Mouse (Mus musculus) MEL-GATA-1-ER (cell line): ENCODE results near the gene Podnl1.
A peak's percentile ranks its signal among the peaks of the same experiment; 100 is the strongest.

Source experiments
- DNase-seq: peaks from one replicate; pipeline ENCODE4 v3.0.0-alpha.2; 2012; ENCODE audit warnings: low read depth; ENCODE audit errors: extremely low read depth

Podnl1 gene

DNA sequence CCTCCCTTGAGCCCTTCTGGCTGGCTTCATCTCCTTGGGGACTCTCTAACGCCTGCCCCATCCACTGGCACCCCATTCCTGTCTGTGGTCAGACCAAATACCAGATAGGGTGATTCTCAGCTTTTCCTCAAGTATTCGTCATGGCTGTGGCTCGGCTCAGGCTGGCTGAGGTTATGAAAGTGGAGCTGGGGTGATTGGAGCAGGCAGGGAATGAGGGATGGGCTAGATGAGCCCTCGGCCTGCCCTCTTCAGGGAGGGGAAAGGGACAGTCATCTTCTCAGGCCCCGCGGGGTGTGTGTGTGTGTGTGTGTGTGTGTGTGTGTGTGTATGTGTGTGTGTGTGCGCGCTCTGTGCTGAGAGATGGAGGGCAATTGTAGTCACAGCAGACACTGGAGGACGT lies at the start of gene Podnl1:
Gene Podnl1 (plus strand): TSS at position 334 of the 400 bp plus-strand sequence.
- DNase-seq = no peak

DNA sequence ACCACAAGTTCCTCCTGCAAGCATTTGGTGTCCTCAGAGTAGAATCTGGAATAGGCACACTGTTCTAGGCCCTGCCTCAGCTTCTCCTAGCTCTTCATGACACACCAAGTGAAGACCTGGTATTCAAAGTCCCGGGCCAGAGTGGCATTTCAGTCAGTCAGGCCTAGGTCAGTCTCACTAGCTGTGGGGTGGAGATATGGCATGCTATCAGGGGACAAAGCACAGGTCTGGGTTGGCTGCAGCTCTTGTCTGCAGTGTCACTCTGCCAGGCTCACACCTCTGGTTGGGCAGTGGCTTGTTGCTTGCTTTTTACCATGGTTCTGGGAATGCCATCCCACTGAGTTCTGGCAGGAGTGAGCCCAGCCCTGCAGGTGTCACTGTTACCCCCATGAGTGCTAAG lies 49.4 kb upstream of the Podnl1 start:
- no peak for DNase-seq

DNA sequence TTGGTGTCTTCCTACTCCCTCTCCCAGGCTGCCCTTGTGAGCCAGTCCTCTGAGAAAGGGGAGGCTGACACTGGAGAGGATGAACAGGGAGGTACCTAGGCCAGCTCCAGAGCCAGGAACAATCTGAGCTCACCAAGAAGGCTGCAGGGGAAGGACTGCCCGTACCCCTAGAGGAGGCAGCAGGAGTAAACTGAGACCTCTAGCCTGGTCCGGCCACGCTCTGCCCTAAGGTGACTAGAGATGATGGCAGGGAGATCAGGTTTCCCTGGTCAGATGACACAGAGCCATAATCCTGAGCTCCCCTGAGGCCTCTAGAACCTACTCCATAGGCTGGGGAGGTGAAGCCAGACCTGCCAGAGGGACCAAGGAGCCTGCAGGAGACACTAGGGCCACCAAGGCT lies 48.9 kb upstream of the Podnl1 start:
- no peak for DNase-seq

DNA sequence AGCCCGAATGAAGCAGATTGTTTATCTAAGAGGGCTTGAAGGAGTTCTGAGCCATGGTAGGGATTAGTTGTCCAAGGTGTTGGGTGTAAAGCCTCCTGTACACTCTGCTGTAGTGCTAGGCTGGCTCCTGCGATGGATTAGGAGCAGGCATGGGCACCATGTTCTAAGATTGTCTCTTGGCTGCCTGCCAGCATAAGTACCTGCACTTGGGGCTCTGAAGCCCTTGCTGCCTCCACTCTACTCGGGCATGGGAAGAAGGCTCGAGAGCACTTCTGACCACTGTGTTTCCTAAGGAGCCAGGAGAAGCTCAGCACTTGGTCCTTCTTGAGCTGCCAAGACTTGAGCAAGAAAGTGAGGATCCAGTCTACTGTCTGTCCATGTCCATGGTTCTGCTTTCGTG lies 46.6 kb upstream of the Podnl1 start:
- no peak for DNase-seq

DNA sequence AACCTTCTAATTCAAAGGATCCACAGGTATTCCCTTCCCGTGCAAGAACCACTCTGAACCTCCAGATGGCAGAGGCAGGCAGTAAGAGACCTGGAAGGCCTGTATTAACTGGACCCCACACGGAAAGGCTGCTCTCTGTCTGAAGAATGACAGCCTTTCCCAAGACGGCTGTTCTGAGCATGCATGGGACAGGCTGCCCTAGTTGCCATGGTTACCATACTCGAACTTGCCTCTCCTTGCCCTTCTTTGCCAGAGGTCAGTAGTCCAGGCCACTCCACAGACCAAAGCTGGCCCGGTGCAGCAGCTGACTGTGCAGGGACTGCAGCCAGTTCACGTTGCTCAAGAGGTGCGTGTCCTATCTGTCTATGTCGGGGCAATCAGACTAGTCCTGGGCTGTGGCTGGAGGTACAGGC lies 42.0 kb upstream of the Podnl1 start:
- no peak for DNase-seq

DNA sequence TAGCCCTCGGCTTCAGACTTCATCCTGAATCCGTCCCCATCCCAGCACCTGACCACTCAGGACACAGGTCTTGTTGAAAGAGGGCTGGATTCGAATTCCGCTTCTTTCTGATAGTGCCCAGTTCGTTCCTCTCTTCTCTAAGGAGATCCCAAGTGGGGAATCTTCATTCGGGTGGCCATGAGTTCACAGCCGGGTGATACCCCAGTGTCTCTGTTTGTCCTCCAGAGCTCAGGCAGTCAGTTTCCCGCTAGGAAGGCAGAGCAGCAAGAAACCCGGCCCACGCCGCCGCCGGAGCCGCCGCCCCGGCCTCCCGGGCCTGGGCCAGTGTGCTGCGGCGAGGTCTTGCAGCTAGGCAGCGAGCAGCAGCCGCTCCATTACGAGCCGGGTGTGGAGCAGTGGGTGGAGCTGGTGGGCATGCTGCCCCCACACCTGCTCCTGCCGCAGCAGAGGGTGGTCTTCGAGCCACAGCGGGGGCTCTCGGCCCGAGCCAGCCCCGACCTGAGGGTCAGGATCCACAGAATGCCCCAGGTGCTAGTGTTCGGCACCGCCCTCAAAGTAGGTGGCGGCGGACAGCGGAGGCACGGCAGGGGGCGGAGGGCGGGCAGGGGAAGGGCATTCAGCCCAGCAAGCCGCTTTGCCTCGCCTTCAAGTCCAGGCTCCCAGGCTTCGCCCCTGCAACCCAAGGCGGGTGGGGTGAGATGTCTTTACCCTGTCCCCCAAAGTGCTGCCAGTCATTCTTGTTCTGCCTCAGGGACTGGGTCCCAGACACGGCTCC lies 41.3 kb upstream of the Podnl1 start:
- no peak for DNase-seq

DNA sequence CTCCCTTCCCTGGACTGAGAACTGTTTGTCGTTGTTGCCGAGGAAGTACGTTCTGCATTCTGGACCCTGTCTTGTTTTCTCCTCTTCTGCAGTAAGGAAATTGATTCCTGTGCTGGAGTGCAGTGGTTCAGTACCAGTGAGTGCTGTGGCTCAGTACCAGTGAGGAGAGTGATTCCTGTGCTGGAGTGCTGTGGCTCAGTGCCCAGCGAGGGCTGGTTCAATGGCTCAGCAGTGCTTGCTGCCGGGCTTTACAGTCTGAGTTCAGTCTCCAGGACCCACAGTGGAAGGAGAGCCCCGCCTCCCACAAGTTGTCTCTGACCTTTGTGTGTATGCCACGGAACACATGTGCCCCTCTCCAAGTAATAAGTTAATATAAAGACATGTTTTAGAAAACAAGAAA lies 38.6 kb upstream of the Podnl1 start:
- DNase-seq = no peak

DNA sequence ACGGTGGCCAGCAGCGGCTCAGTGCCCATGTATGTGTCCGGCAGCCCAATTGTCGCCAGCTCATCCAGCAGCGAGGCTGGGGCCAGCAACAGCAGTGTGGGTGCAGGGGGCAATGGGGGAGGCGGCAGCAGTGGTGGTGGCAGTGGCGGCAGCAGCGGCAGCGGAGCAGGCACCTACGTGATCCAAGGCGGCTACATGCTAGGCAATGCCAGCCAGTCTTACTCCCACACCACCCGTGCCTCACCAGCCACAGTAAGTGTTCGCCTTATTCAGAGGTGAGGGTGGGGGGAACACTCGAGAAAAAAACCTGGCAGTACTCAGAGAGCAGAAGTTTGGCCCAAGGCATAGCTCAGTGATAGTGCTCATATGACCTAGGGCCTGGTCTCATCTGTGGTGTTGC lies 38.0 kb upstream of the Podnl1 start:
- DNase-seq = no peak

DNA sequence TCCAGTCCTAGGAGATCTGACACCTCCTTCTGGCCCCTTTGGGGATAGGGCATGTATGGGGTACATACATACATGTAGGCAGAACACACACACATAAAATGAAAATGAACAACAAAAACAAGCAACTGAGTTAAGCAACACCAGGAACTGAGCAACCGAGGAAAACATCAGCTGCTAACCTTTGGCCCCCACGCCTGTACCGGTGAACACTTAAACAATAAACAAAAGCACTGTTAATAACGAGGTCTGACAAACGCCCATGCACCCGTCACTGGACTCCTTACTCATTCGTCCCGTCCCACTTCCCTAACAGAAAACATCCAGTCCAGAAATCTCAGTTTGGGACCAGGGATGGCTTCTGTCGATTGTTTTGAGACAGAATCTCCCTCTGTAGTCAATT lies 36.5 kb upstream of the Podnl1 start:
- DNase-seq = no peak

DNA sequence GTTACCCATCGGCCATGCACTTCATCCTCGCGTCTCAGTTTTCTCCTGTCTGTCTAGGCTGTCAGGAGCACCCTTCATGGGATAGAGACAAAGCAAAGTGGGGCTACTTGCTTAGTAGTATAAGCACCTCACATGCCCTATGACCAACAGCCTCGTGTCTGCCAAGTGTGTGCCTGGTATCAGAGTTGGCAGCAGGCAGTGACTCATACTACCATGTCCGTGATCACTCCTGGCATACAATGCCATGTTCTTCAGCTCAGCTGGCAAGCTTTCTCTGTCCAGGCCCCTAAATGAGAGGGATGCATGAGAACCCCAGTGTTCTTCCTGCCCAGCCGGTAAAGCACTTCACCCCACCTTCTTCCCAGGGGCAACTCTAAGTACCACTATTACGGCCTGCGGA lies 35.2 kb upstream of the Podnl1 start:
- DNase-seq = no peak

DNA sequence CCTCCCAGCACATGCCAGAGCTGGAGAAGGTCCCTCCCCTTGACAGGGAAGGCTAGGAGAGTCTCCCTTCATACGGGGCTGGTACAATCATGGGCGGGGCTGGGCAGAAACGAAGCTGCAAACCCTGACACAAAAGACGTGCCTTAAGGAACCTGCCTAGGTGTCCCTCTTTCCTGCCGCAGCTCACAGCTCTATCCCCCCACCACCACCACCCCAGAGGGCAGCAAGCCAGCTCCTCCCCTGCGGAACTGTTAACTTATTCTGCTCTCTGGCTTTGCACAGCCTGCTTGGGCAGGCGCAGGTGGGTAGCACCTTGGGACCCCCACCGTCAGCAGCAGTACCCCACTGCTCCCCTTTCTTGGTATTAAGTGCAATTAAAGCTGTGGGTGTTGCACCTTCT lies 29.7 kb upstream of the Podnl1 start:
- DNase-seq = no peak

DNA sequence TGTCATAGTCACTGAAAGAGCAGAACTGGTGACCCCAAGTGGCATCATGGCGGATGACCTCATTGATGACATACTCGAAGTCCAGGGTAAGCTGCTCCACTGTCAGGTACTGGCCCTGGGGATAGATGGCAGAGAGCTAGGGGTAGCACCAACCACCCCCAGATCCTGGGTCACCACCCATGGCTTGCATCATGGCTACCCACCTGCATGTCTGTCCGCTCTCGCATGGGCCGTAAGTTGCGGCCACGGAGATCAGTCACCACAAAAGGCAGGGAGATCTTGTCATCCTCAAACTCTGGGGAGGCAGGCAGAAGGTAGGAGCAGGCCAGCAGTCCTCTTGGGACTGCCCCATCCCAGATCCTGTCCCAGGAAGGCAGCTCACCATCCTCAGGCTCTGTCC lies 27.4 kb upstream of the Podnl1 start:
- no peak for DNase-seq

DNA sequence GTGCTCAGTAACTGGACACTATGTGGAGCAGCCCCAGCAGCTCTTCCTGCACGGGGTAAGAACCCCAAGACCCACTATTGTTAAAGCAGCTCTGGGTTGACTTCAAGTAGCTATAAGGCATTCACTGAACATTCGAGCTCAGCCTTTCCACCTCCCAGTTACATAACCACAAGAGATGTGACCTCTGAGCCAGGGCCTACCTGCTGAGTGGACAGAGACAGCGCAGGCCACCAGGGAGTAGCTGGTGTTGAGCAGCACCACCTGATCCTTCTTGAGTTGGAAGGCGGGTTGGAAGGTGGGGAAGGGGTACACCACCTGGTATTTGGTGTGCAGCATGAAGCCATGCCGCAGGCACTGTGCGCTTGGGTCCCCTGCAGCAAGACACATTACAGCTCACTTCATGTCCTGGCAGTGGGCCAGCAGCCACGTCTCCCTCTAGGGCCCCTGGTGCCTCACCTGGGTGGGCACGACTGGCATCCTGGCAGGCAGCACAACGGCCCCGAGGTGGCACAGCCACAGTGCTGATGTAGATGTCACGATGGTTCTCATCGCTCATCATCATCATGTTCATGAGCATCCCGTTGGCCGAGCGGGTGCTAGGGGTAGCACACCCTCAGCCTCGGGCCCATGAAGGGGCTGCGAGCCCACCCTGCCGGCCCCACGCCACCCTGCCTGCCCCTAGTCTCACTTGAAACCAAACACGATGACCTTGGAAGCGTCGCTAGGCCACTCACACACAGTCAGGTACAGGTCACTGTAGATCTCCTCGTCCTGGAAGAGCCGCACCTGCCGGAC lies 24.1 kb upstream of the Podnl1 start:
- DNase-seq = no peak

DNA sequence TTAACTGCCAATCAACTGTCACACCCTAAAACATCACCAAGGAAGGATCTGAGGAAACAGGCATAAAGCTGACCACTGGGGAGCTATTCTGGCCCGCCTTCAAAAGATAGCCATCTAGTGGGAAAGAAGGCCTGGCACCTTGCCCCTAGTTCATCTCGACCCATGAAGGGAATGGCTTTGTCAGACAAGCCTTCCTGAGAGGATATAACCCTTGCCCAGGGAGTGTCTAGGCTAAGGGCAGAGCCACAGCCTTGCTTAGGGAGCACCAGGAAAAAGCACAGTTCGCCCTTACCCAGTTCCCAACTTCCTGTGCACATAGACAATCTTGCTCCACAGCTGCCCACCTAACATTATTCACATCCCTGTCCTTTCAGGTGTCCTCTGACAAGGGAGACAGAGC lies 22.2 kb upstream of the Podnl1 start:
- DNase-seq = no peak

DNA sequence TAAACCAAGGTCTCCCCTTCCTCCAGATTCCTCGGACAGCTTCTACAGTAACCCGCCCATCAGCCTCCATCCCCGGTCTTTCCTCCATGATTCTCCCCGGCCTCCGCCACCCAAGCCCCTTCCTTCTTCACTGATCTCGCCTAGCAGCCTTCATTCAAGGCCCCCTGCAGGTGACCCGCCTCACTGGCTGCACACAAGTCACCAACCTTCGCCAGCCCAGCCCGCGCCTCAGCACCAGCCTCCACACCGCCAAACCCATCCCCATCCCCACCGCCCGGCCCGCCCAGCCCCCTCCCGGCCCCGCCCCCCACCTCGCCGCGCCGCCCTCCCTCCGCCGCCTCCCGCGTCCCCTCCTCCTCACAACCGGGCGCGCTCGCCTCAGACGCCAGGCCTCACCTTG lies 21.6 kb upstream of the Podnl1 start:
- peak; percentile 13 for DNase-seq

DNA sequence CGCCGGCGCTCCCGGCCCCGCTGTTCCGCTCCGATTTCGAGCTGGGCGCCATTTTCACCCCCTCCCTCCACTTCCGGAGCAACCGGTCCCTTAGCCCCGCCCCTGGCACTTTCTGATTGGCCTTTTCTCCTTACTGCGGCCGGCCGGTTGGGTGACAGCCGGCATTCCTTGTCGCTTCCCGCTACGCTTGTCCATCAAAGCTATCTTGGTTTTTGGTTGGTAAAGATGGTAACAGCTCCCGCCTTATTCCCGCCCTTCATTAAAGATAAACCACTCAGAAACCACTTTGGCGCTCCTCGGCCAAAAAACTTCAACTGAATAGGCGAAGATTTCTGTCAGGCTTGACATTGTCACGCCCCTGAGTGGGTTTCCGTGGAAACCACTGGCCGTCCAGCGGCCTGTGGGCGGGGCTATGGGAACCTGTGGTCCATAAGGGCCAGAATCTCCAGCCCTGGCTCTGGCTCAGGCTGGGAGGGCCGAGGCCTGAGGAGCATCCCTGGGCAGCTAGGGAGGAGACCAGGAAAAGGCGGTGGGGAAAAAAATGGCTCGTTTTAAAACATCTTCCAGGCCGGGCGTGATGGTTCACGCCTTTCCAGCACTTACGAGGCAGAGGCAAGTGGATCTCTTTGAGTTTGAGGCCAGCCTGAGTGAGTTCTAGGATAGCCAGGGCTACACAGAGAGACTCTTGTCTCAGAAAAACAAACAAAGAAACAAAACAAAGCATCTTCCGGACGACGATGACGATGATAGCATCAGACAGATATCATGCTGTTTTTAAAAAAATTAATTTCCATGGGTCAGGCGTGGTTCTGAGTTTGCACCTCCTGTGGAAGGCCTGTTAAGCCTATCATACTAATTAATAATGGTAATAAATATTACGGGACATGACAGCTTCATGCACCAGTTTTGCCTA lies 20.8 kb upstream of the Podnl1 start, which contains the start of gene Dcaf15:
Gene Dcaf15 (minus strand): TSS at position 72 of the 913 bp plus-strand sequence.
- DNase-seq = peak; percentile 99

DNA sequence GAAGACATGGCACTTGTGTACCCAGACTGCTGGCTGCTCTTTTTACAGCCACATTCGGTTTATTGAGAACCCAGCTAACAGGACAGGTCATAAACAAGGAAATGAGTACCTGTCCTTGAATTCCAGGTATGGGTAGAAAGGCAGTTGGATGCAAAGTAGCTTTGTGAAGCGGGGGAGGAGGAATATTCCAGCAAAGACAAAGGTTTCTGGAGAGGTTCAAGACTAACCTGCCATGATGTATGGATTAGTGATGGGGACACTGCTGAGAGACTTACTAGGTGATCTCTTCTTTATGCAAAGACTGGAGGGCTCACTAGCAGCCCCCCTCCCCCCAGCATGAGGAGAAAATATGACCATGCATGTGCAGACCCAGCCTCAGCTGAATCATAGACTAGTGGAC lies 20.1 kb upstream of the Podnl1 start:
- no peak for DNase-seq

DNA sequence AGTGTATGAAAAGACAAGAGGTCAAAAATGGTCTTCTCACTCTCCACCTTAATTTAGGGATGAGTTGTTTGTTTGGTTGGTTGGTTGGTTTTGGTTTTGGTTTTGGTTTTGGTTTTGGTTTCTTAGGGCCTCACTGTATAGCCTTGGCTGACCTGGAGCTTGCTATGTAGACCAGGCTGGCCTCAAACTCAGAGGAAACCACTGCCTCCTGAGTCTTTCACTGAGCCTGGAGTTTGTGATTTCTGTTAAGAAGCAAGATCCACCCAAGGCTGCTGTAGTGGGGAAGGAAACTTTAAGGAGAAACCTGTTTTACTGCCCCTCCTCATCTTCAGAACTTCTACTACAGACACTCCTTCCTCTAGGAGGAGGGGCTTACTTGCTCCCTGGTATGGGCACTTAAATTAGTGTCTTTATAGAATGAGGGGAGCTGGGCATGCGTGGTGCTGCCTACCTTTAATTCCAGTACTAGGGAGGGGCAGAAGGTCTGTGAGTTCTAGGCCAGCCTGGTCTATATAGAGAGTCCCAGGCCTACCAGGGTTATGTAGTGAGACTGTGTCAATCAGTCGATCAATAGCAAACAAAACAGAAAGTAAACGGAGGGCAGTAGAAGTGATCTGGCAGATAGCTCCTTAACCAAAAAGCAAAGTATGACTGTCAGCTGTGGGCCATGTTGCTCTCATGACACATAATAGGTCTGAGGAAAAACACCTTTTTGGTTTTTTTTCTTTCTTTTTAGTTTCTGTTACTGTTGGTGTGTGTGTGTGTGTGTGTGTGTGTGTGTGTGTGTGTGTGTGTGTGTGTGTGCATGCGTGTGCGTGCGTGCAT lies 19.4 kb upstream of the Podnl1 start:
- no peak for DNase-seq

DNA sequence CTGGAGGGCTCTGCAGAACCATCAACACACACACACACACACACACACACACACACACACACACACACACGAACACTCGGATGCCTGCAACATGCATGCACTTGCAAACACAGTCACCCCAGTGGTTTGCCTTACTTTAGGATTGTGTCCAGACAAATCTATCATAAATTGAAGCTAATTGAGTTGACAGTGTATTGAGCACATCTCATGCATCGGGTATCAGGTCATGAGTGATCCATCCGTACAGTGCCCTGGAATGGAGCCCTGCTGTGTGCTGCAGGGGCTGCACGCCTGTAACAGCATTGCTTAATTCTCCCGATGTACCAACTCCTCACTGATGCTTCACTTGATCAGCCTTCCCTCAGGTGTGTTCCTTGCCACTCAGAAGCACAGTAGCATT lies 10.1 kb upstream of the Podnl1 start:
- no peak for DNase-seq

DNA sequence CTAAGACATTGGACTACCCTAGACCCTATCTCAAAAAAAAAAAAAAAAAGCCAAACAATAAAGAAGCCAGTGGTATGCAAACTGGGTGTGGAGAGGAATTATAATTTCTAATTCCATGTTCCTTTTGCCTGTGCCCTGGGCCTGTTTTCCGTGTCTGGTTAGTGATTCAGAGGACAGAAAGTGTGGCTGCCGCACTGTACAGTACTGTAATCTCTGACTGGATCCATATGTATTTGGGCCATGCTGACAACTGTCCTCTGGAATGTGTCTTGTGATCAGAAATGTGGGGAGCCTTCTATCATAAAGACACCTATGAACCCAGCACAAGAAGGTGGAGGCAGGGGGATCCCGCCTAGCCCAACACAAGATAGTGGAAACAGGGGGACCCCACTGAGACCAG lies 3.6 kb upstream of the Podnl1 start:
- DNase-seq = no peak

DNA sequence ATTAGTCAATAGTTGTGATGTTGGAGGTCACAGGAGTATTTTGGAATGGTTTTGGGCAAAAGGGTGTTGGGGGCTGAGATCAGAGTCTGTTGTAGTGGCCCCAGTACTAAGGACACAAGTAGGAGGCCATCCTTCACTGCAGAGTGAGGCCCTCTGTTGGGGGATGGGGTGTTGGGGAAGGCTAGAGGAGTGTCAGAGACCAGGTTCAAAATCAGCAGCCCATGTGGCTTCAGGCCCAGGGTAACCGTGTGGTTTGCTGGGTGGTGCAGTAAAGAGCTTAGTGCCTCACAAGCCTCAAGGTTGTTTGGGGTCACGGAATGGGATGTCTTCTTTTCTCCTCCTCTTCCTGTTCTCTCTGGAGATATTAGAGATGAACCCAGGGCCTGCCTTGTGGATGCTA lies 953 bp downstream of the Podnl1 start:
- DNase-seq = no peak
